Mouse (Mus musculus) CH12.LX (cell line): ENCODE measurements around the gene Csnk1g2. TPM values are rescaled to one million over a fixed set of nuclear protein-coding genes. Genes with fewer than 3 reads are reported as not detected.
A peak's percentile ranks its signal among the peaks of the same experiment; 100 is the strongest.

Source experiments
- DNase-seq: peaks from one replicate; pipeline ENCODE4 v3.0.0-alpha.2; 2013; ENCODE audit errors: extremely low read depth
- H3K27ac ChIP-seq: 2 replicates; pipeline ENCODE4 v1.5.1; 2012; ENCODE audit warnings: low read depth, mild to moderate bottlenecking, control low read depth, moderate library complexity; ENCODE audit not compliant: insufficient read depth
- H3K27me3 ChIP-seq: replicated peaks from 2 replicates; pipeline ENCODE3; 2012; ENCODE audit warnings: inconsistent platforms
- H3K36me3 ChIP-seq, 2 experiments: replicated peaks in 1 of 2; 2 replicates each; pipeline versions ENCODE3 to v1.6.1; 2012; ENCODE audit warnings: inconsistent platforms in 1 of 2, low read length in 1 of 2, mild to moderate bottlenecking in 1 of 2, mixed read lengths in 1 of 2, moderate library complexity in 1 of 2; ENCODE audit not compliant: control insufficient read depth in 1 of 2, insufficient read depth in 1 of 2
- H3K4me1 ChIP-seq, 2 experiments: 2 replicates each; pipeline ENCODE4 v1.6.1; 2012; ENCODE audit warnings: inconsistent platforms in 1 of 2, moderate library complexity in 1 of 2; ENCODE audit not compliant: insufficient read depth in 2 of 2, control insufficient read depth in 1 of 2
- H3K4me2 ChIP-seq: 2 replicates; pipeline ENCODE4 v1.6.1; 2012; ENCODE audit warnings: low read depth, mild to moderate bottlenecking, control low read depth; ENCODE audit not compliant: poor library complexity, insufficient read depth, severe bottlenecking
- H3K4me3 ChIP-seq, 3 experiments: fragments of 150-350 bp in 1 of 3; sonication (generic) in 1 of 3; replicated peaks in 1 of 3; 2 replicates each; pipeline versions ENCODE3 to v1.5.1; 2011 to 2012; ENCODE audit warnings: low read depth in 2 of 3, low read length in 2 of 3, mild to moderate bottlenecking in 2 of 3, moderate library complexity in 2 of 3, control low read depth in 1 of 3, improper control_type of control experiment in 1 of 3, inconsistent platforms in 1 of 3, mixed read lengths in 1 of 3; ENCODE audit not compliant: poor library complexity in 1 of 3
- H3K79me2 ChIP-seq: replicated peaks from 2 replicates; pipeline ENCODE4 v1.6.1; 2012; ENCODE audit warnings: mild to moderate bottlenecking, moderate library complexity; ENCODE audit not compliant: control insufficient read depth, poor library complexity, insufficient read depth, severe bottlenecking; ENCODE audit errors: extremely low read depth
- H3K9ac ChIP-seq: 2 replicates; pipeline ENCODE4 v1.6.1; 2012; ENCODE audit warnings: low read depth, mild to moderate bottlenecking, control low read depth, moderate library complexity; ENCODE audit not compliant: insufficient read depth
- H3K9me3 ChIP-seq: replicated peaks from 2 replicates; pipeline ENCODE3; 2012; ENCODE audit warnings: low read length, inconsistent platforms, mixed read lengths
- CHD1 ChIP-seq: IDR thresholded peaks from 2 replicates; pipeline ENCODE4 v1.6.1; 2012; ENCODE audit warnings: low read depth, low read length, improper control_type of control experiment, inconsistent platforms
- E2F4 ChIP-seq: IDR thresholded peaks from 2 replicates; pipeline ENCODE4 v1.6.1; 2011; ENCODE audit warnings: low read depth, low read length, improper control_type of control experiment; ENCODE audit not compliant: insufficient replicate concordance
- ELF1 ChIP-seq: IDR thresholded peaks from 2 replicates; pipeline ENCODE4 v1.6.1; 2014; ENCODE audit warnings: low read depth, mild to moderate bottlenecking, inconsistent platforms, low read length, improper control_type of control experiment
- GABPA ChIP-seq: IDR thresholded peaks from 2 replicates; pipeline ENCODE4 v1.6.1; 2012; ENCODE audit warnings: low read depth, low read length, improper control_type of control experiment, inconsistent platforms; ENCODE audit not compliant: insufficient replicate concordance
- IRF4 ChIP-seq: IDR thresholded peaks from 2 replicates; pipeline ENCODE4 v1.6.1; 2014; ENCODE audit warnings: low read depth, mild to moderate bottlenecking, inconsistent platforms, low read length, improper control_type of control experiment
- JUND ChIP-seq: conservative IDR thresholded peaks from 2 replicates; pipeline ENCODE4 v1.6.1; 2011; ENCODE audit warnings: low read depth, low read length, improper control_type of control experiment
- MAFK ChIP-seq: IDR thresholded peaks from 2 replicates; pipeline ENCODE4 v1.6.1; 2011; ENCODE audit warnings: low read length, improper control_type of control experiment; ENCODE audit not compliant: insufficient replicate concordance
- MAX ChIP-seq: IDR thresholded peaks from 2 replicates; pipeline ENCODE4 v1.6.1; 2011; ENCODE audit warnings: low read length, improper control_type of control experiment
- MAZ ChIP-seq: IDR thresholded peaks from 2 replicates; pipeline ENCODE4 v1.6.1; 2012; ENCODE audit warnings: low read depth, mild to moderate bottlenecking, inconsistent platforms, low read length, improper control_type of control experiment, moderate library complexity
- MXI1 ChIP-seq: IDR thresholded peaks from 2 replicates; pipeline ENCODE4 v1.6.1; 2011; ENCODE audit warnings: mild to moderate bottlenecking, low read depth, low read length, improper control_type of control experiment
- NELFE ChIP-seq: IDR thresholded peaks from 2 replicates; pipeline ENCODE4 v1.6.1; 2011; ENCODE audit warnings: low read depth, low read length, improper control_type of control experiment
- NRF1 ChIP-seq: IDR thresholded peaks from 2 replicates; pipeline ENCODE4 v1.6.1; 2014; ENCODE audit warnings: low read depth, mild to moderate bottlenecking, inconsistent platforms, low read length, improper control_type of control experiment, moderate library complexity
- POLR2A ChIP-seq: IDR thresholded peaks from 2 replicates; pipeline ENCODE4 v1.6.1; 2011; ENCODE audit warnings: low read depth, mild to moderate bottlenecking, improper control_type of control experiment, low read length
- POLR2AphosphoS2 ChIP-seq: IDR thresholded peaks from 2 replicates; pipeline ENCODE4 v1.6.1; 2011; ENCODE audit warnings: low read depth, low read length, improper control_type of control experiment
- SIN3A ChIP-seq: IDR thresholded peaks from 2 replicates; pipeline ENCODE4 v1.6.1; 2012; ENCODE audit warnings: low read length, improper control_type of control experiment, inconsistent platforms
- SMC3 ChIP-seq: IDR thresholded peaks from 2 replicates; pipeline ENCODE4 v1.6.1; 2011; ENCODE audit warnings: low read depth, low read length, improper control_type of control experiment
- TBP ChIP-seq: conservative IDR thresholded peaks from 2 replicates; pipeline ENCODE4 v1.6.1; 2011; ENCODE audit warnings: low read depth, low read length, improper control_type of control experiment
- TCF12 ChIP-seq: IDR thresholded peaks from 2 replicates; pipeline ENCODE4 v1.6.1; 2014; ENCODE audit warnings: low read depth, mild to moderate bottlenecking, inconsistent platforms, low read length, improper control_type of control experiment
- ZNF384 ChIP-seq: IDR thresholded peaks from 2 replicates; pipeline ENCODE4 v1.6.1; 2012; ENCODE audit warnings: low read depth, low read length, improper control_type of control experiment, inconsistent platforms
- dilution Hi-C: fragments of 300-500 bp; cut with MboI; formaldehyde crosslinking; loops from 2 replicates; pipeline ENCODE4 v1.14.3; 2020; ENCODE audit warnings: low sequenced_read_pairs; ENCODE audit not compliant: extremely low pct_unique_long_range_greater_than_20kb, extremely low pct_ligation_motif_present
- in situ Hi-C: fragments of 300-500 bp; cut with MboI; formaldehyde crosslinking; loops from 3 replicates; pipeline ENCODE4 v1.14.3; 2019; ENCODE audit warnings: low sequenced_read_pairs, low pct_ligation_motif_present, low pct_unique_long_range_greater_than_20kb, mixed read lengths
- polyA plus RNA-seq: library from polyadenylated mRNA; unstranded; fragments of >175 nt; gene quantifications from 2 replicates; pipeline ENCODE4 v1.2.1, GENCODE M21; 2012; ENCODE audit warnings: low read depth; ENCODE audit not compliant: insufficient read length
- total RNA-seq, 2 experiments: library from RNA; depleted of rRNA; stranded (reverse); fragments of 300-350 nt in 1 of 2; fragments of >200 nt in 1 of 2; gene quantifications; 2 replicates each; pipeline ENCODE4 v1.2.3; 2012 to 2014

Csnk1g2 gene
- total and polyA plus RNA-seq, 3 experiments: 44.1 to 59.0 (median 50.1) TPM

GRCm38 (mm10) chr10:80656130-80656862, 33.7 kb downstream of the Csnk1g2 start (continued):
- TF ChIP-seq MAZ (0 out of 2 replicates have a peak, but pooled peaks have one; percentile 20), NELFE (peak; percentile 42; the same call in 1 of the 2 replicates), MXI1 (no peak), TBP (no peak), MAX (no peak), POLR2AphosphoS2 (no peak), SIN3A (0 out of 2 replicates have a peak, but pooled peaks have one; percentile 32), JUND (no peak), NRF1 (no peak), SMC3 (no peak), ZNF384 (no peak), GABPA (no peak), POLR2A (peak; percentile 71; the same call in 1 of the 2 replicates), TCF12 (peak; percentile 73), IRF4 (0 out of 2 replicates have a peak, but pooled peaks have one; percentile 16), MAFK (no peak), CHD1 (no peak)

GRCm38 (mm10) chr10:80656863-80657623, 34.4 kb downstream of the Csnk1g2 start, which contains the start of gene Btbd2:
TSS of gene Btbd2 (minus strand) at chr10:80657071.
- dilution Hi-C loops (no loop called here), in situ Hi-C loops (no loop called here)
- Histone ChIP-seq H3K4me2 (peak within 1 kb of the TSS; percentile 82), H3K9me3 (no peaks in the 10 kb centered on the region), H3K4me3 (peak within 1 kb of the TSS; percentile 77 to 86 (median 78)), H3K79me2 (no peaks in the 10 kb centered on the region), H3K36me3 (peaks cover 0 to 10% of the 10 kb centered on the region in 2 experiments), H3K9ac (peak within 1 kb of the TSS; percentile 94), H3K4me1 (peaks cover 17 to 49% of the 10 kb centered on the region in 2 experiments), H3K27me3 (no peaks in the 10 kb centered on the region), H3K27ac (peak within 1 kb of the TSS; percentile 40)
- TF ChIP-seq E2F4 (no peak), ELF1 (0 out of 2 replicates have a peak, but pooled peaks have one; percentile 1)
- no peak for DNase-seq
